Mouse (Mus musculus) neural tube, embryonic 15.5 days (tissue): Measurements from ENCODE around the gene Grip2. TPM values are rescaled to one million over a fixed set of nuclear protein-coding genes. Genes with fewer than 3 reads are reported as not detected.

Experiments
- ATAC-seq: fragments of 200-750 bp; cut with Nextera tagmentation; 2 replicates; pipeline ENCODE4 v1.8.0; 2017; ENCODE audit warnings: mild to moderate bottlenecking, moderate TSS enrichment, moderate library complexity; ENCODE audit not compliant: low FRiP score
- H3K27ac ChIP-seq: fragments of 300-500 bp; sonication (generic); replicated peaks from 2 replicates; pipeline ENCODE4 v1.5.1; 2015; ENCODE audit warnings: mild to moderate bottlenecking, inconsistent platforms
- H3K27me3 ChIP-seq: fragments of 300-500 bp; sonication (generic); replicated peaks from 2 replicates; pipeline ENCODE4 v1.6.1; 2015; ENCODE audit warnings: inconsistent platforms
- H3K36me3 ChIP-seq: fragments of 300-500 bp; sonication (generic); 2 replicates; pipeline ENCODE4 v1.6.1; 2015; ENCODE audit warnings: inconsistent platforms
- H3K4me1 ChIP-seq: fragments of 300-500 bp; sonication (generic); 2 replicates; pipeline ENCODE4 v1.6.1; 2015; ENCODE audit warnings: inconsistent platforms
- H3K4me2 ChIP-seq: fragments of 300-500 bp; sonication (generic); 2 replicates; pipeline ENCODE4 v1.6.1; 2015; ENCODE audit warnings: inconsistent platforms, mild to moderate bottlenecking, moderate library complexity
- H3K4me3 ChIP-seq: fragments of 300-500 bp; sonication (generic); replicated peaks from 2 replicates; pipeline ENCODE4 v1.5.1; 2015; ENCODE audit warnings: mild to moderate bottlenecking, inconsistent platforms
- H3K9ac ChIP-seq: fragments of 300-500 bp; sonication (generic); replicated peaks from 2 replicates; pipeline ENCODE4 v1.6.1; 2015; ENCODE audit warnings: mild to moderate bottlenecking, inconsistent platforms
- H3K9me3 ChIP-seq: fragments of 300-500 bp; sonication (generic); replicated peaks from 2 replicates; pipeline ENCODE4 v1.6.1; 2016; ENCODE audit warnings: inconsistent platforms
- WGBS: fragments of 180-500 bp; shearing (Covaris S2); methylation state at CpG from one replicate; pipeline ENCODE4 v1.1.7; 2015; ENCODE audit warnings: mixed read lengths; 5-methylcytosine and 5-hydroxymethylcytosine counted together
- polyA plus RNA-seq: library from polyadenylated mRNA; unstranded; fragments of >200 nt; fragmentation: Nextera tagmentation; extraction: Ambion mirVana; gene quantifications from 2 replicates; pipeline ENCODE4 v1.2.1, GENCODE M21; 2015

The Grip2 gene
- 7.7 and 8.6 TPM in 2 replicates for polyA plus RNA-seq

DNA sequence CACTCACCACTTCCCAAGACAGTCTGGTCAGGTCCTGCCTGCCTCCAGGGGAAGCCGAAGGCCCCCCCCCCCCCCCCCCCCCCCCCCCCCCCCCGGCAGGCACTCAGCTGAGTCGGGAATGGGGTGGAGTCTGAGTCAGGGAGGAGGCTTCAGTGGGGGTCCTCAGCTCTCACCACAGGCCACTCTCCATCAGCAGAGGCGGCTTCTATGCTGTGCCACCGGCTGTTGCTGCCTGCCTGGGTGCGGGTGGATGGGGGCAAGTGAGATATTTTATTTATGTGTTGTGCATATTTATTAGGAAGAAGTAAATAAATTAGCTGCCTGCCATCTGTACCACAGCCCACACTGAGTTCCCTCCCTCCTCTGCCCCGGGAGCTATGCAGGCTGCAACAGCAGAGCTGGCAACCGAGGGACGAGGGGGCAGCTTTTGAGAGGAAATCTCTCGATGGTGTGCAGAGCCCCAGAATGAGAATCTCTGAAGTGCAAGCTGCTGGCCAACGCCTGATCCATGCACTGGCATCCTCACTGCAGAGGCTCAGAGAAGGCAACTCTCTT is at the start of gene Grip2:
TSS of gene Grip2 (minus strand) at position 235 of the 555 bp plus-strand sequence.
- Histone ChIP-seq H3K4me1 (peaks cover 20% of the 10 kb centered on the region), H3K27me3 (no peaks in the 10 kb centered on the region), H3K9me3 (no peaks in the 10 kb centered on the region), H3K4me3 (no peak within 1 kb of the TSS), H3K4me2 (no peak within 1 kb of the TSS), H3K9ac (no peak within 1 kb of the TSS), H3K27ac (no peak within 1 kb of the TSS), H3K36me3 (no peaks in the 10 kb centered on the region)
- peak; percentile 27; the same call in 1 of the 2 replicates for ATAC-seq
- WGBS = 26% methylated on average over 8 of the region's 11 CpGs

DNA sequence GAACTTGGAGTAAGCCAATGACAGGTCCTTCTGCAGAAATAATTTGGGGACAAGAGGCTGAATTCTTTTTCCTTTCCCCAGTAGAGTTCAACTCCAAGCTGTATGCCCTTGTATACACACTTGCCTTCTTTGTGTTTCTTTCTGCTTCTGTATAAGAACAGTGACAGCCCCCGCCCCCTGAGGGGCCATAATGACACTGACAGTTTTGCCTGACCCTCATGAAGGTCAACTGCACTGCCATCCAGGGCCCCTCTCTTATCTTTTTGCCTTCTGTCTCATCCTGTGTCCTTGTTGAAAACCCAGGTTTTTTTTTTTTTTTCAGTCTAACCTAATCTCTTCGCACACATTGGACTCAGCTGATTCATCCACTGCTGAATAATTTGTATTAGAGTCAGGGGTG is 45.7 kb upstream of the Grip2 start:
- Histone ChIP-seq H3K36me3 (no peaks in the 10 kb centered on the region), H3K9me3 (no peaks in the 10 kb centered on the region), H3K4me3 (no peak overlapping the region), H3K4me2 (no peak overlapping the region), H3K9ac (no peak overlapping the region), H3K4me1 (peaks cover 4% of the 10 kb centered on the region; the same call in 1 of the 2 replicates), H3K27me3 (no peaks in the 10 kb centered on the region; the same call in 1 of the 2 replicates), H3K27ac (no peak overlapping the region)
- no peak for ATAC-seq
- WGBS = 59% methylated on average over 2 of the region's 2 CpGs

DNA sequence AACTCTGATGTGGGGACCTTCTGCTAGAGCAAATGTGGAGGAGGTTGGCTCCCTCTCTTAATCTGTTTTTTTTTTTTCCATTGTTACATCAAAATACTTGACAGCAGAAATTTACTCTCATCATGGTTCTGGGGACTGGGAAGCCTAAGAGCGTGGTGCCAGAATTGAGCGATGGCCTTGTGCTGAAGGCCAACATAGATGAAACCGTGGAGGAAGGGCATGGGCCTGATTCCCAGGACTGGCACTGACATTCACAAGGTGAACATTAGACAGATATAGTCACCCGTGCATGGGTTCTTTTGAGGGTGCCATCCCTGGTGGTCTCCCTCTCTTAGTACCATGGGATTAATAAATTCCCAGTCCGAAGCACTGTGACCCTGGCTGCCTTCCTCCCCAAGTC is 41.0 kb upstream of the Grip2 start:
- H3K4me2 ChIP-seq = no peak overlapping the region
- H3K9me3 ChIP-seq = no peaks in the 10 kb centered on the region
- ATAC-seq = no peak
- H3K4me1 ChIP-seq = no peaks in the 10 kb centered on the region
- H3K9ac ChIP-seq = no peak overlapping the region
- H3K27ac ChIP-seq = no peak overlapping the region
- no peak overlapping the region for H3K4me3 ChIP-seq
- no peaks in the 10 kb centered on the region for H3K36me3 ChIP-seq
- WGBS = 86% methylated on average over 5 of the region's 5 CpGs
- no peaks in the 10 kb centered on the region; the same call in 1 of the 2 replicates for H3K27me3 ChIP-seq

GRCm38 (mm10) chr6:91865601-91866000 is 38.6 kb upstream of the Grip2 start:
- 87% methylated on average over 11 of the region's 11 CpGs for WGBS
- Histone ChIP-seq H3K27ac (no peak overlapping the region), H3K27me3 (peaks cover 3% of the 10 kb centered on the region; the same call in 1 of the 2 replicates), H3K4me2 (no peak overlapping the region), H3K9ac (no peak overlapping the region), H3K36me3 (no peaks in the 10 kb centered on the region), H3K4me1 (no peaks in the 10 kb centered on the region), H3K4me3 (no peak overlapping the region), H3K9me3 (no peaks in the 10 kb centered on the region)
- ATAC-seq = no peak

- Histone ChIP-seq H3K9me3 (no peaks in the 10 kb centered on the region), H3K36me3 (no peaks in the 10 kb centered on the region), H3K4me1 (no peaks in the 10 kb centered on the region), H3K4me2 (no peak overlapping the region), H3K27me3 (peaks cover 3% of the 10 kb centered on the region; the same call in 1 of the 2 replicates), H3K9ac (no peak overlapping the region), H3K27ac (no peak overlapping the region), H3K4me3 (no peak overlapping the region)
- ATAC-seq = no peak
- 78% methylated on average over 5 of the region's 5 CpGs for WGBS
Observed at GRCm38 (mm10) chr6:91864595-91864994, 37.5 kb upstream of the Grip2 start.

- no peak overlapping the region for H3K27ac ChIP-seq
- 0 out of 2 replicates have a peak, but pooled peaks cover 3% of the 10 kb centered on the region for H3K27me3 ChIP-seq
- H3K36me3 ChIP-seq = no peaks in the 10 kb centered on the region
- no peaks in the 10 kb centered on the region for H3K4me1 ChIP-seq
- H3K4me3 ChIP-seq = no peak overlapping the region
- no peak overlapping the region for H3K4me2 ChIP-seq
- H3K9me3 ChIP-seq = no peaks in the 10 kb centered on the region
- no peak for ATAC-seq
- no peak overlapping the region for H3K9ac ChIP-seq
Observed at GRCm38 (mm10) chr6:91862848-91863247, 35.8 kb upstream of the Grip2 start.

DNA sequence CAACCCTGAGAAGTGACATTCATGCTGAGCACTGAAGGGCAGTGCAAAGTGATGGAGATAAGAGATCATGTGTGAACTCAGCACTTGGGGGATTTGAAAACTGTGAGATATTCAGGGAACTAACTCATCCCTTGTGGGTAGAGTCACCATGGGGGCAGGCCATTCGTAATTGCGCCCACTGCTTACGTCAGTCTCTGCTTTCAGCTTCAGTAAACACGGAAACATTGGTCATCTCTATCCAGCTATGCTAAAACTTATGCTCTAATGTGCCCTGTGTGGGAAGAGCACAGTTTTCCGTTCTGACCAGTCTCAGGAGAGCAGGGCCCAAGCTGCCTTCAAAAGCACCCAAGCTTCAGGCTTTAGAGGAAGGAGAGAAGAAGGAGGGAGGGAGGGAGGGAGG is 31.3 kb upstream of the Grip2 start:
- Histone ChIP-seq H3K27me3 (0 out of 2 replicates have a peak, but pooled peaks cover 3% of the 10 kb centered on the region), H3K27ac (no peak overlapping the region), H3K9me3 (no peaks in the 10 kb centered on the region), H3K4me1 (no peaks in the 10 kb centered on the region), H3K4me3 (no peak overlapping the region), H3K9ac (no peak overlapping the region), H3K4me2 (no peak overlapping the region), H3K36me3 (no peaks in the 10 kb centered on the region)
- ATAC-seq = no peak
- WGBS = 76% methylated on average over 5 of the region's 5 CpGs

- no peaks in the 10 kb centered on the region for H3K36me3 ChIP-seq
- WGBS = 9% methylated on average over 2 of the region's 2 CpGs
- no peaks in the 10 kb centered on the region; the same call in 1 of the 2 replicates for H3K27me3 ChIP-seq
- H3K9me3 ChIP-seq = no peaks in the 10 kb centered on the region
- no peak overlapping the region for H3K9ac ChIP-seq
- ATAC-seq = peak; percentile 62; the same call in 1 of the 2 replicates
- H3K4me1 ChIP-seq = peaks cover 5% of the 10 kb centered on the region
- H3K27ac ChIP-seq = no peak overlapping the region
- no peak overlapping the region for H3K4me3 ChIP-seq
- H3K4me2 ChIP-seq = no peak overlapping the region
Observed at GRCm38 (mm10) chr6:91852550-91852949, 25.5 kb upstream of the Grip2 start.

DNA sequence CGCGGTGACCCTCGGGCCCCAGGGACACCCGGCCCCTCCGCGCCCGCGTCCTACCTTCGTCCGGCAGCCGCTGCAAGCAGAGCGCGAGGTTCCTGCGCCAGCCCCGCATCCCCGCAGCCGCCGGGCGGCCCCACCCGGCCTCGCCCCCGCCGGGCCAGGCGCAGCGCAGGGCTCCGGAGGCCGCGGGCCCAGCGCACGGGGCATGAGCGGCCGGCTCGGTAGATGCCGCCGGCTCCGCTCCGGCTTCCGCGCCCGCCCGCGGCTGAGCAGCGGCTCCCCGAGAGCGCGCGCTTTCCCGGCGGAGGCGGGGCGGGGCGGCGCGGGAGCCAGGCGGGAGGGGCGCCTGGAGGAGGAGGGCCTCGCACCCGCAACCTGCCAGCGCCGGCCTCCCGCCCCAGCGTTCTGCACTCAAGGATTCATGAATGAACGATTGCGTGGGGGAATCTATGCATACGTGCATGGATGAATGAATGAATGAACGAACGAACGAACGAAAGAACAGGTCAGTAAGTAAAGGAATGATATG is 16.6 kb upstream of the Grip2 start:
- Histone ChIP-seq H3K4me2 (peak overlapping the region; percentile 79), H3K36me3 (no peaks in the 10 kb centered on the region), H3K9ac (peak overlapping the region; percentile 75), H3K4me1 (peaks cover 79% of the 10 kb centered on the region), H3K27me3 (peaks cover 17% of the 10 kb centered on the region), H3K27ac (peak overlapping the region; percentile 70), H3K4me3 (peak overlapping the region; percentile 64), H3K9me3 (no peaks in the 10 kb centered on the region)
- WGBS = 3% methylated on average over 57 of the region's 69 CpGs
- peak; percentile 18; the same call in 1 of the 2 replicates for ATAC-seq

DNA sequence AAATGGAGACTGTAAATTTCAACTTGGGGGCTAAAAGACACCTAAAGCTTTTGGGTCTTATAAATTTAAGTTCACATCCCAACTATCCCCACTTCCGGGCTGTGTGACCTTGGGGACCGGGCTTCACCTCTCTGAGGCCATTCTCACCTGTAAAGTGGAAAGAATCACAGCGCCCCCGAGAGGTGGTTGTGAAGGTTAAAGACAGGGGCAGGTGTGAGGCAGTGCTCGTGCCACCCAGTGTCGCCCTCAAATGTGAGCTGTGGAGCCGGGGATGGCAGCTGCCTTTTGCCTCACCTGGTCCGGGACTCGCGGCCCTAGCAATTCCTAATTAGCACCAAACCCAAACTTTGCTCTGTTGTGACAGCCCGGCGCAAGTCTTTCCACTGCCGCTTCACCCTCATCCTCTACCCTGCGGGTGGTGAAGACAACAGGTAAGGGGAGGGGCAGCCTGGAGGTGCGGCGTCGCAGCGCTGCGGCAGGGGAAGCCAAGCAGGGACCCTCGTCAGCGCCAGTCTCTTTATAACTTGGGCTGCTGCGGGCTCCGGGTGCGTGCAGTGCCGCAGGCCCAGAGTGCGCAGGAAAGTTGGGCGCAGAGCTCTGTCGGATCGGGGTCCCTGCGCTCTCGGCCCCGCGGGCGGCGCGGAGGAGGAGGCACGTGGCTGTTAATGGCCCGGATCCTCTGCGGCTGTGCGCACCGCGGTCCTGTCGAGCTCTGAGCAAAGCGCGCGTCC is 16.0 kb upstream of the Grip2 start:
- H3K9ac ChIP-seq = peak overlapping the region; percentile 75
- WGBS = 3% methylated on average over 37 of the region's 46 CpGs
- H3K4me2 ChIP-seq = peak overlapping the region; percentile 79
- H3K4me3 ChIP-seq = peak overlapping the region; percentile 64
- no peaks in the 10 kb centered on the region for H3K36me3 ChIP-seq
- no peaks in the 10 kb centered on the region for H3K9me3 ChIP-seq
- peaks cover 85% of the 10 kb centered on the region for H3K4me1 ChIP-seq
- peaks cover 17% of the 10 kb centered on the region for H3K27me3 ChIP-seq
- peak; percentile 1; the same call in 1 of the 2 replicates for ATAC-seq
- H3K27ac ChIP-seq = peak overlapping the region; percentile 70

- peak overlapping the region; percentile 92 for H3K27ac ChIP-seq
- H3K4me3 ChIP-seq = peak overlapping the region; percentile 34
- H3K4me1 ChIP-seq = peaks cover 72% of the 10 kb centered on the region
- peak overlapping the region; percentile 58 for H3K4me2 ChIP-seq
- no peaks in the 10 kb centered on the region for H3K9me3 ChIP-seq
- ATAC-seq = peak; percentile 87
- peak overlapping the region; percentile 46 for H3K9ac ChIP-seq
- 2% methylated on average over 23 of the region's 23 CpGs for WGBS
- H3K27me3 ChIP-seq = peaks cover 12% of the 10 kb centered on the region
- no peaks in the 10 kb centered on the region for H3K36me3 ChIP-seq
Observed at GRCm38 (mm10) chr6:91839010-91839871, 12.2 kb upstream of the Grip2 start.
